Mouse (Mus musculus) forebrain, embryonic 15.5 days (tissue): Measurements from ENCODE around the gene Sox5. TPM values are rescaled to one million over a fixed set of nuclear protein-coding genes. Genes with fewer than 3 reads are reported as not detected.

ENCODE experiments used
- ATAC-seq: fragments of 200-750 bp; cut with Nextera tagmentation; replicated peaks from 2 replicates; pipeline ENCODE4 v1.8.0; 2017; ENCODE audit warnings: mild to moderate bottlenecking, moderate TSS enrichment, moderate library complexity
- H3K27ac ChIP-seq: fragments of 300-500 bp; sonication (generic); replicated peaks from 2 replicates; pipeline ENCODE4 v1.5.1; 2015; ENCODE audit warnings: mild to moderate bottlenecking, inconsistent platforms
- H3K27me3 ChIP-seq: fragments of 300-500 bp; sonication (generic); 2 replicates; pipeline ENCODE4 v1.6.1; 2015; ENCODE audit warnings: inconsistent platforms
- H3K36me3 ChIP-seq: fragments of 300-500 bp; sonication (generic); 2 replicates; pipeline ENCODE4 v1.6.1; 2015; ENCODE audit warnings: mild to moderate bottlenecking, inconsistent platforms
- H3K4me1 ChIP-seq: fragments of 300-500 bp; sonication (generic); 2 replicates; pipeline ENCODE4 v1.6.1; 2015; ENCODE audit warnings: inconsistent platforms
- H3K4me2 ChIP-seq: fragments of 300-500 bp; sonication (generic); replicated peaks from 2 replicates; pipeline ENCODE4 v1.6.1; 2015; ENCODE audit warnings: mild to moderate bottlenecking, inconsistent platforms
- H3K4me3 ChIP-seq: fragments of 300-500 bp; sonication (generic); 2 replicates; pipeline ENCODE4 v1.5.1; 2015; ENCODE audit warnings: mild to moderate bottlenecking, inconsistent platforms
- H3K9ac ChIP-seq: fragments of 300-500 bp; sonication (generic); replicated peaks from 2 replicates; pipeline ENCODE4 v1.6.1; 2015; ENCODE audit warnings: mild to moderate bottlenecking, inconsistent platforms
- H3K9me3 ChIP-seq: fragments of 300-500 bp; sonication (generic); 2 replicates; pipeline ENCODE4 v1.6.1; 2016; ENCODE audit warnings: inconsistent platforms
- WGBS: fragments of 180-500 bp; shearing (Covaris S2); methylation state at CpG from one replicate; pipeline ENCODE4 v1.1.7; 2015; ENCODE audit warnings: mixed read lengths; 5-methylcytosine and 5-hydroxymethylcytosine counted together
- polyA plus RNA-seq: library from polyadenylated mRNA; unstranded; fragments of >200 nt; fragmentation: Nextera tagmentation; extraction: Ambion mirVana; gene quantifications from 2 replicates; pipeline ENCODE4 v1.2.1, GENCODE M21; 2015

The Sox5 gene
- polyA plus RNA-seq, 1 experiment from 2014 or later = 239 TPM

DNA sequence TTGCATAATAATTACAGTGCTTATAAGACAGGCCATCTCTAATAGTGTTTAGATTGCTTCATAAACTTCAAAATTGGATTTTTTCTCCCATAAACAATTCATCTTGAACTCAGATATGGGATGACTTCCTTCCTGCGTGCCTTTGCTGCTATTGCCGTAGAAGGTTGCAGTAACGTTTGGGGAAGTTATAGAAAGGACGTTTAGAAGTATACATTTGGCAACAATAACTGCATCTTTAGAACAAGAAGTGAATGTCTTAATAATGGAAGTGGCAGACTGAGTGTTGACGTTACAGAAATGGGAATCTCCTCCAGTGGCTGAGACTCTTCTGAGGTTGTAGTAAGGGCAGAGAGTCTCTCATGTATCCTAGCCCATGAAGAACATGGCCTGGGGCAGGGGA, 955.0 kb downstream of the Sox5 start:
- Histone ChIP-seq H3K27me3 (no peaks in the 10 kb centered on the region), H3K4me3 (no peak overlapping the region), H3K4me1 (no peaks in the 10 kb centered on the region), H3K36me3 (no peaks in the 10 kb centered on the region), H3K27ac (no peak overlapping the region), H3K9me3 (no peaks in the 10 kb centered on the region), H3K9ac (no peak overlapping the region), H3K4me2 (no peak overlapping the region)
- 86% methylated on average over 5 of the region's 5 CpGs for WGBS
- no peak for ATAC-seq

DNA sequence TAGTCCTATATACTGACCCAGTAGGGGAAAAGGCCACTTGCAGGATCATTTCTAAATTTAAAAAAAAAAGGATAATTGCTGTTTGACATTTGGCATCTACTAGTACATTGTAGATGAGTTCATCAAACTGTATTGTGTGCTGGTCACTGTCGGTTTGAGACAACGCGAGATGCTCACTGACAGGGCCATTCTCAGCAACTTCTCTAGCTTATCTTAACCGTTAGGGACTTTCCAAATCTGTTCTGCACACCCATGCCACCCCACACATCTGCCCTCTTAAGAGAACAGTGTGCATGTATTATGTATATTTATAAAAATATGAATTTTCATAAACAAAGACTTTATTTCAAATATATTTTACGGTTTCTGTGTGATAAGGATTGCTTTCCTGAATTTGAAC, 955.8 kb downstream of the Sox5 start:
- no peak for ATAC-seq
- H3K4me2 ChIP-seq = no peak overlapping the region
- H3K4me3 ChIP-seq = no peak overlapping the region
- H3K9ac ChIP-seq = no peak overlapping the region
- H3K27ac ChIP-seq = no peak overlapping the region
- 95% methylated on average over 5 of the region's 5 CpGs for WGBS
- no peaks in the 10 kb centered on the region for H3K27me3 ChIP-seq
- H3K9me3 ChIP-seq = no peaks in the 10 kb centered on the region
- H3K4me1 ChIP-seq = no peaks in the 10 kb centered on the region
- H3K36me3 ChIP-seq = no peaks in the 10 kb centered on the region

DNA sequence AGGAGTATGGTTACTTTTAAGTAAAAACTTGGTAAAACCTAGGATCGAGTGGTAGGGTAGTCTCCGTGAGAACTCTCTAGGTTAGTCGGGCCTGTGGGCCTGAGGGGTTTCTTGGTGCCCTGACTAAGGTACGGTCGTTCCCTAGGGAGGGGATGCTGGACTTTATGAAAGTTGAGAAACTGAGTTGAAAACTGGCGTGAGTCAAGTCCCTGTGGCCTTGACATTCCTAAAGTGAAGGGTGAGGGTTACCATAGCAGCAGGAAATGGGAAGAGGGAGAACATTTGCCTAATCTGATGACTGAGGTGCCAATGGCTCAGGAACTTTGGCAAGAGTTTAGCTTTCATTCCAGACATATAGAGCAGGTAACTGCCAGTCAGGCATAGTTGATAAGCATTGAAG, 956.7 kb downstream of the Sox5 start:
- no peaks in the 10 kb centered on the region for H3K36me3 ChIP-seq
- H3K4me1 ChIP-seq = no peaks in the 10 kb centered on the region
- H3K4me2 ChIP-seq = no peak overlapping the region
- no peak overlapping the region for H3K4me3 ChIP-seq
- H3K27ac ChIP-seq = no peak overlapping the region
- H3K27me3 ChIP-seq = no peaks in the 10 kb centered on the region
- no peaks in the 10 kb centered on the region for H3K9me3 ChIP-seq
- no peak for ATAC-seq
- WGBS = 76% methylated on average over 6 of the region's 6 CpGs
- no peak overlapping the region for H3K9ac ChIP-seq

DNA sequence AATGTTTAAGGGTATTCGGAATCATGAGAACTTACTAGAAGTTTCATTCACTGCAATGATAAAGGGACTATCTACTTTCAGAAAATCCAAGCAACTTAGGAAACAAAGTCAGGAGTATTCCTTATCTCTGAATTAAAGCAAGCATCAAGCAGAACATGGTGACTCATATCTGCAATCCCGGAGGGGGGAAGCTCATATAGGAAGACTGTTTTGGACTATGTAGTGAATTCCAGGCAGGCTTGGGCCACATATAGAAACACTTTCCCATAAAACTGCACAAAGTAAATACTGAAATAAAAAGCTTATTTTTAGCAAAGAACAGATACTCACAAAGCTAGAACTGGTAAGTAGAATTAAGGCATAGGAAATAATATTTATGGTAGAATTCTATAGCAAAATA, 993.3 kb downstream of the Sox5 start:
- H3K4me3 ChIP-seq = no peak overlapping the region
- H3K4me2 ChIP-seq = no peak overlapping the region
- H3K9me3 ChIP-seq = no peaks in the 10 kb centered on the region
- H3K36me3 ChIP-seq = no peaks in the 10 kb centered on the region
- ATAC-seq = no peak
- H3K27ac ChIP-seq = no peak overlapping the region
- H3K27me3 ChIP-seq = no peaks in the 10 kb centered on the region
- H3K4me1 ChIP-seq = no peaks in the 10 kb centered on the region
- no peak overlapping the region for H3K9ac ChIP-seq
- WGBS = 98% methylated on average over 2 of the region's 2 CpGs

DNA sequence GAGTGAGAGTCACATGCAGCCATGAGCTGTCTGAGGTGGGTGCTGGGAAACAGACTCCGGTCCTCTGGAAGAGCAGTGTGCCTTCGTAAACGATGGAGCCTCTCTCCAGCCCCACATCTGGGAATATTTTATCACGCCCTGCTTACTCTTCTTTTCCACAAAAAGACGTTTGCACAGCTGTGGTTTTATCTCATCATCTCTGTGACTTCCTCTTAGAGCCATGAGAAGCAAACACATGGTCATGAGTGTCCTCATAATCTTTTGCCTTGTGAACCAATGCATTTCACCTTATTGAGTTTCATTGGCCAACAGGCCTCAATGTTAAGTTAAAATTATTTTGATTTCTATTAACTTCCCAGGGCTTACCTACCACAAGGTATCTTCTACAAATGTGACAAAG, 994.4 kb downstream of the Sox5 start:
- Histone ChIP-seq H3K4me1 (no peaks in the 10 kb centered on the region), H3K27me3 (no peaks in the 10 kb centered on the region), H3K27ac (no peak overlapping the region), H3K36me3 (no peaks in the 10 kb centered on the region), H3K9me3 (no peaks in the 10 kb centered on the region), H3K4me3 (no peak overlapping the region), H3K4me2 (no peak overlapping the region), H3K9ac (no peak overlapping the region)
- no peak for ATAC-seq
- WGBS = 94% methylated on average over 5 of the region's 5 CpGs

DNA sequence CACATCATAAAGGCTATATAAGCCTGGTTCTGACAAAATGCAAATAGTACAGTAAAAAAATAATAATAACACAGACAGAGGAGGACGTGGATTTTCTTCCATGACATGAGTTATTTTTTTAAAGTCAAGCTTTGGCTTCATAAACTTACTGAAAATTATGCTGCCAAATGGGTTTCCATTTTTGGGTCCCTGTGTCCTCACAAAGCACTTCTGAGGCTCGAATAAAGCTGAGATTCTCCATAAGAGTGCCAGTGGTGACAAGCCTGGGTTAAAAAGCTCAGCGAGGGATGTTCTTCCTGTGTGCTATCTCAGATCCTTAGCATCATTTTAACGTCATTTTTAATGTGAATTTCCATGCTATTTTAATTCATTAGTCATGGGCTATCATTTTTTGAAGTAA, 996.1 kb downstream of the Sox5 start:
- ATAC-seq = no peak
- Histone ChIP-seq H3K4me1 (no peaks in the 10 kb centered on the region), H3K9ac (no peak overlapping the region), H3K36me3 (no peaks in the 10 kb centered on the region), H3K27ac (no peak overlapping the region), H3K4me3 (no peak overlapping the region), H3K9me3 (no peaks in the 10 kb centered on the region), H3K27me3 (no peaks in the 10 kb centered on the region), H3K4me2 (no peak overlapping the region)
- 86% methylated on average over 4 of the region's 4 CpGs for WGBS
